Mouse (Mus musculus) myocyte (in vitro differentiated cells): ENCODE measurements at regions not wholly inside any gene's neighbourhood (a gene's known extent, or its start where the extent isn't known, plus 50 kb on each side); places are given as distances from the start of the nearest gene placed in this dataset.

Experiments
- CEBPB ChIP-seq: IDR thresholded peaks from 2 replicates; pipeline ENCODE4 v1.6.1; 2011; ENCODE audit warnings: mild to moderate bottlenecking, moderate library complexity; ENCODE audit not compliant: poor library complexity, insufficient read depth, severe bottlenecking
- MAX ChIP-seq: IDR thresholded peaks from one replicate; pipeline ENCODE4 v1.6.1; 2011; ENCODE audit warnings: low read depth, mild to moderate bottlenecking, control low read depth
- MYOD1 ChIP-seq, 3 experiments: IDR thresholded peaks; one replicate each; pipeline ENCODE4 v1.6.1; 2011; ENCODE audit warnings: control low read depth in 2 of 3, low read depth in 2 of 3, mild to moderate bottlenecking in 2 of 3, moderate library complexity in 1 of 3; ENCODE audit not compliant: insufficient read length in 2 of 3, control insufficient read depth in 1 of 3
- POLR2A ChIP-seq: IDR thresholded peaks from one replicate; pipeline ENCODE4 v1.6.1; 2011; ENCODE audit warnings: low read depth, mild to moderate bottlenecking, control low read depth, moderate library complexity; ENCODE audit not compliant: insufficient read length

GRCm38 (mm10) chr3:124092404-124093121 lies 228.1 kb upstream of the Tram1l1 start:
- TF ChIP-seq POLR2A: no peak
- TF ChIP-seq MAX: no peak
- no peak for TF ChIP-seq CEBPB
- no peak for TF ChIP-seq MYOD1 (IDR thresholded peaks at IDR 0.05; ENCODE audit: control insufficient read depth in 1 of 3, insufficient read length in 2 of 3, low read depth in 2 of 3)
